Mouse (Mus musculus): ENCODE measurements around the gene Prex1. TPM values are rescaled to one million over a fixed set of nuclear protein-coding genes. Genes with fewer than 3 reads are reported as not detected.

The Prex1 gene
- total and polyA plus RNA-seq, 3 experiments, result 5.5 to 19.5 (median 18.5) TPM

DNA sequence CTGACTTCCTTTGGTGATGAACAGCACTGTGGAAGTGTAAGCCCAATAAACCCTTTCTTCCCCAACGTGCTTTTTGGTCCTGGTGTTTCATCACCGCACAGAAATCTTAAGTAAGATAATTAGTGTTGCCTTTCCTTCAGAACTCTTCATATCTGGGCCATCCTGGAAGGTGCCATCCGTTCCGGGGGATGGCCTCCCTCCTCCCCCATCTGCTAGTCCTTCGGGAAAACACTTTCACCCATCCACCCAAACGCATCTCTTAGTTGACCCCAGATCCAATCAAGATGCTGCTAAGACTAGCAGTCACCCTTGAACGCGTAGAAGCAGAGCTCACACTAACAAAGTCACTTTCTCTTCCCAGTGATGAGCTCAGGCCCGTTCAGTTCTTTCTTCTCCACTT is 150.6 kb downstream of the Prex1 start:
- Histone ChIP-seq H3K27ac (ENCODE audit: insufficient read depth, low read depth) (no peak overlapping the region), H3K79me2 (replicated peaks; ENCODE audit: control insufficient read depth, extremely low read depth, insufficient read depth, poor library complexity, severe bottlenecking) (no peaks in the 10 kb centered on the region), H3K4me2 (ENCODE audit: insufficient read depth, low read depth, poor library complexity, severe bottlenecking) (no peak overlapping the region), H3K36me3 (replicated peaks in 1 of 2; ENCODE audit: control insufficient read depth in 1 of 2, insufficient read depth in 1 of 2, low read length in 1 of 2) (peaks cover 11 to 27% of the 10 kb centered on the region in 2 experiments), H3K9ac (ENCODE audit: insufficient read depth, low read depth) (no peak overlapping the region), H3K4me3 (replicated peaks in 1 of 3; ENCODE audit: low read depth in 2 of 3, low read length in 2 of 3, poor library complexity in 1 of 3) (no peak overlapping the region), H3K27me3 (replicated peaks) (no peaks in the 10 kb centered on the region), H3K4me1 (ENCODE audit: control insufficient read depth in 1 of 2, insufficient read depth in 2 of 2) (no peaks in the 10 kb centered on the region), H3K9me3 (replicated peaks; ENCODE audit: low read length) (no peaks in the 10 kb centered on the region)
- dilution Hi-C loops (cut with MboI; ENCODE audit: extremely low pct_ligation_motif_present, extremely low pct_unique_long_range_greater_than_20kb, low sequenced_read_pairs), result no loop called here
- no peak for DNase-seq (ENCODE audit: extremely low read depth)
- TF ChIP-seq UBTF (IDR thresholded peaks at IDR 0.05; ENCODE audit: low read depth, low read length), result no peak
- TF ChIP-seq ZNF384 (IDR thresholded peaks at IDR 0.05; ENCODE audit: low read depth, low read length), result no peak
- in situ Hi-C loops (cut with MboI; ENCODE audit: low pct_ligation_motif_present, low pct_unique_long_range_greater_than_20kb, low sequenced_read_pairs), result loop anchor here (5.0 to 25.0 kb wide), 2 partner anchors 226 to 476 kb away; no protein-coding TSS in a partner anchor

DNA sequence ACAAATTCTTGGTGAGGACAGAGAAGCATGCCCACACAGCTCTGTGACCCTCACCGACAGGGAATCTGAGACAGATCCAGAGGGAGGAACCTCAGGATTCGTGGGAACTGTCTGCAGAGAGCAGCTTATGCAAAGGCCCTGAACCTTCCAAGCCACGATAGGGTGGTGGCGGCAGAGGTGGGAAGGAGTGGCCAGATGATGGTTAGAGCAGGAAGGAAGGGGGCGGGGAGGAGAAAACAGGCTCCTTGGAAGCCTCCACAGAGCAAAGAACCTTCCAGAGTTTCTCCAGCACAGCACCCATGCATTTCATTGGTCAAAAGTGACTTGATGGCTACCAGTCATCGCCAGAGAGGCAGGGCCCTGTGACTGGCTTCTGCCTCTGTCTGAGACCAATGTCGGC is 151.9 kb downstream of the Prex1 start:
- dilution Hi-C loops (cut with MboI; ENCODE audit: extremely low pct_ligation_motif_present, extremely low pct_unique_long_range_greater_than_20kb, low sequenced_read_pairs), result no loop called here

DNA sequence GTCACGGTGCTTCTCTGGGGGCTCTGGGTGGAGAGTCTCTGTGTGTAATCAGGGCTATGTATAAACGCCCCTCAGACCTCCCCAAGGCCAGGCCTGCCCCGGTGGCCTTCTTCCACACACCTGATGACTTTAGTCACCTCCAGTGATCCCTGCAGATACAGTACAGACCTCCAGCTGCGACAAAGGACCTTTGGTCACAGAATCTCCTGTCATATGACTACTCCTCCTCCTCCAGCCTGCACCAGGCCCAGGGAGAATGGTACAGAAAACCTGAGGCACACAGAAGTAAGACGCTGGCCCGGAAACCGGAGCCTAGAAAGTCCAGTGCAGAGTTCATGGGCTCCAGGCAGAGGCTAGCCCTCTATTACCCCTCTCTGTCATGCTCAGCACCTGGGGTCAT is 152.8 kb downstream of the Prex1 start:
- no peak overlapping the region for H3K4me2 ChIP-seq (ENCODE audit: insufficient read depth, low read depth, poor library complexity, severe bottlenecking)
- H3K27me3 ChIP-seq (replicated peaks), result no peaks in the 10 kb centered on the region
- no peak overlapping the region for H3K27ac ChIP-seq (ENCODE audit: insufficient read depth, low read depth)
- H3K4me3 ChIP-seq (replicated peaks in 1 of 3; ENCODE audit: low read depth in 2 of 3, low read length in 2 of 3, poor library complexity in 1 of 3), result no peak overlapping the region
- TF ChIP-seq CHD1 (IDR thresholded peaks at IDR 0.05; ENCODE audit: low read depth, low read length), result no peak
- TF ChIP-seq ZMIZ1 (IDR thresholded peaks at IDR 0.05; ENCODE audit: low read depth, low read length), result no peak
- TF ChIP-seq MEF2A (IDR thresholded peaks at IDR 0.05; ENCODE audit: borderline replicate concordance, low read depth, low read length), result no peak
- no peak for TF ChIP-seq CTCF (conservative IDR thresholded peaks at IDR 0.05 in 1 of 2, IDR thresholded peaks at IDR 0.05 in 1 of 2; ENCODE audit: low read depth in 2 of 2, low read length in 2 of 2)
- no peak for TF ChIP-seq NELFE (IDR thresholded peaks at IDR 0.05; ENCODE audit: low read depth, low read length)
- TF ChIP-seq BHLHE40 (IDR thresholded peaks at IDR 0.05; ENCODE audit: low read depth, low read length), result no peak
- no peak for TF ChIP-seq TCF12 (IDR thresholded peaks at IDR 0.05; ENCODE audit: low read depth, low read length)
- H3K4me1 ChIP-seq (ENCODE audit: control insufficient read depth in 1 of 2, insufficient read depth in 2 of 2), result no peaks in the 10 kb centered on the region
- peaks cover 0 to 6% of the 10 kb centered on the region in 2 experiments for H3K36me3 ChIP-seq (replicated peaks in 1 of 2; ENCODE audit: control insufficient read depth in 1 of 2, insufficient read depth in 1 of 2, low read length in 1 of 2)
- in situ Hi-C loops (cut with MboI; ENCODE audit: low pct_ligation_motif_present, low pct_unique_long_range_greater_than_20kb, low sequenced_read_pairs), result loop anchor here (5.0 to 25.0 kb wide), 2 partner anchors 224 to 474 kb away; no protein-coding TSS in a partner anchor
- no peak for DNase-seq (ENCODE audit: extremely low read depth)
- no peaks in the 10 kb centered on the region for H3K79me2 ChIP-seq (replicated peaks; ENCODE audit: control insufficient read depth, extremely low read depth, insufficient read depth, poor library complexity, severe bottlenecking)
- H3K9me3 ChIP-seq (replicated peaks; ENCODE audit: low read length), result peaks cover 1% of the 10 kb centered on the region
- dilution Hi-C loops (cut with MboI; ENCODE audit: extremely low pct_ligation_motif_present, extremely low pct_unique_long_range_greater_than_20kb, low sequenced_read_pairs), result no loop called here
- no peak overlapping the region for H3K9ac ChIP-seq (ENCODE audit: insufficient read depth, low read depth)

More for the DNA sequence above, 151.9 kb downstream of the Prex1 start:
- Histone ChIP-seq H3K4me1 (ENCODE audit: control insufficient read depth in 1 of 2, insufficient read depth in 2 of 2) (no peaks in the 10 kb centered on the region), H3K27me3 (replicated peaks) (no peaks in the 10 kb centered on the region), H3K4me3 (replicated peaks in 1 of 3; ENCODE audit: low read depth in 2 of 3, low read length in 2 of 3, poor library complexity in 1 of 3) (no peak overlapping the region), H3K27ac (ENCODE audit: insufficient read depth, low read depth) (no peak overlapping the region), H3K79me2 (replicated peaks; ENCODE audit: control insufficient read depth, extremely low read depth, insufficient read depth, poor library complexity, severe bottlenecking) (no peaks in the 10 kb centered on the region), H3K4me2 (ENCODE audit: insufficient read depth, low read depth, poor library complexity, severe bottlenecking) (no peak overlapping the region), H3K36me3 (replicated peaks in 1 of 2; ENCODE audit: control insufficient read depth in 1 of 2, insufficient read depth in 1 of 2, low read length in 1 of 2) (peaks cover 0 to 15% of the 10 kb centered on the region in 2 experiments), H3K9ac (ENCODE audit: insufficient read depth, low read depth) (no peak overlapping the region), H3K9me3 (replicated peaks; ENCODE audit: low read length) (no peaks in the 10 kb centered on the region)
- DNase-seq (ENCODE audit: extremely low read depth), result no peak
- TF ChIP-seq USF2 (conservative IDR thresholded peaks at IDR 0.05; ENCODE audit: low read depth, low read length) (no peak), ZKSCAN1 (IDR thresholded peaks at IDR 0.05; ENCODE audit: borderline replicate concordance, low read depth, low read length) (no peak), MXI1 (IDR thresholded peaks at IDR 0.05; ENCODE audit: low read depth, low read length) (no peak), SIN3A (IDR thresholded peaks at IDR 0.05; ENCODE audit: low read length) (no peak)
- in situ Hi-C loops (cut with MboI; ENCODE audit: low pct_ligation_motif_present, low pct_unique_long_range_greater_than_20kb, low sequenced_read_pairs), result loop anchor here (5.0 to 25.0 kb wide), 2 partner anchors 224 to 474 kb away; no protein-coding TSS in a partner anchor
